Mouse (Mus musculus): Measurements from ENCODE around the gene Tcf20. TPM values are rescaled to one million over a fixed set of nuclear protein-coding genes. Genes with fewer than 3 reads are reported as not detected.
A peak's percentile ranks its signal among the peaks of the same experiment; 100 is the strongest.

Gene Tcf20
- polyA plus RNA-seq, 1 experiment: 48.7 TPM

DNA sequence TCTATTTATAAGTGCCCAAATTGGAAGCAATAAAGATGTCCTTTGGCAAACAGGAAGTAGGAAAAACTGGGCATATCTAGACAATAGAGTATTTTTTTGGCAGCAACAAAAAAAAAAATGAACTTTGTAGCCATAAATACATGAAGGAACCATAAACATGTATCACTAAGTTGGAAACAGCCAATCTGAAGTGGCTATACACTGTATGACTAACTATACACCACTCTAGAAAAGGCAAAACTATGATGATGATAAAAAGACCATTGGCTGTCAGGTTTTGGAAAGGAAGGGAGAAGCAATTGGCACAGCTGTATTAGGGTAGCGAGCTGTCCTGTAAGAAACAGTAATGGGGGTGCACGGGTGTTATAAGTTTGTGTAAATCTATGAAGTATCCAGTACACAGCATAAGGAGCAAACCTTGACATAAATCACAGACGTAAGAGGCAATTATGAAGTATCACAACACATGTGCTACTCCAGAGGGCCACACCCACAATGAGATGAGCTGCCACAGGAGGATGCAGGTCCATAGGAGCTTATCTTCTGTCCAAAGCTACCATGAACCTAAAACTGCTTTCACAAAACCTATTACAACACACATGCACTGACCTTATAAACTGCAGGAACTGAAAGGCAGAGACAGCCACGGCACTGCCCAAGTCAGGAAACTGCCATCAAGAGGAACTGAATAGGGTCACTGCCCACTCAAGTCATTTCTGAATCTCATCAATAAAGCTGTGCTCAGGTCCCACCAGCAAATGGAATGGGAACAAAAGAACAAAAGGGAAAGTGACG is 180.5 kb downstream of the Tcf20 start:
- Histone ChIP-seq H3K36me3 (ENCODE audit: control insufficient read depth, insufficient read depth, low read length) (peaks cover 24% of the 10 kb centered on the region), H3K4me3 (ENCODE audit: control insufficient read depth, insufficient read depth, low read length) (no peak overlapping the region), H3K4me1 (replicated peaks; ENCODE audit: control insufficient read depth, insufficient read depth, low read length) (no peaks in the 10 kb centered on the region), H3K27me3 (ENCODE audit: control insufficient read depth, insufficient read depth, low read length) (no peaks in the 10 kb centered on the region), H3K27ac (ENCODE audit: control insufficient read depth, insufficient read depth, low read length) (no peak overlapping the region)
- no peak for DNase-seq
- WGBS: 90% methylated on average over 5 of the region's 5 CpGs
- TF ChIP-seq CTCF (IDR thresholded peaks at IDR 0.05; ENCODE audit: borderline replicate concordance, control insufficient read depth, extremely low read depth, insufficient read depth, low read length, poor library complexity): no peak
- TF ChIP-seq POLR2A (IDR thresholded peaks at IDR 0.05; ENCODE audit: control insufficient read depth, extremely low read depth, insufficient read depth, low read length, poor library complexity): no peak

GRCm38 (mm10) chr15:82804708-82805639 is 182.7 kb downstream of the Tcf20 start:
- Histone ChIP-seq H3K4me3 (ENCODE audit: control insufficient read depth, insufficient read depth, low read length) (no peak overlapping the region), H3K4me1 (replicated peaks; ENCODE audit: control insufficient read depth, insufficient read depth, low read length) (no peaks in the 10 kb centered on the region), H3K27me3 (ENCODE audit: control insufficient read depth, insufficient read depth, low read length) (no peaks in the 10 kb centered on the region), H3K36me3 (ENCODE audit: control insufficient read depth, insufficient read depth, low read length) (peaks cover 6% of the 10 kb centered on the region), H3K27ac (ENCODE audit: control insufficient read depth, insufficient read depth, low read length) (no peak overlapping the region)
- DNase-seq: peak; percentile 82
- no peak for TF ChIP-seq POLR2A (IDR thresholded peaks at IDR 0.05; ENCODE audit: control insufficient read depth, extremely low read depth, insufficient read depth, low read length, poor library complexity)
- TF ChIP-seq CTCF (IDR thresholded peaks at IDR 0.05; ENCODE audit: borderline replicate concordance, control insufficient read depth, extremely low read depth, insufficient read depth, low read length, poor library complexity): no peak
- 79% methylated on average over 5 of the region's 5 CpGs for WGBS

DNA sequence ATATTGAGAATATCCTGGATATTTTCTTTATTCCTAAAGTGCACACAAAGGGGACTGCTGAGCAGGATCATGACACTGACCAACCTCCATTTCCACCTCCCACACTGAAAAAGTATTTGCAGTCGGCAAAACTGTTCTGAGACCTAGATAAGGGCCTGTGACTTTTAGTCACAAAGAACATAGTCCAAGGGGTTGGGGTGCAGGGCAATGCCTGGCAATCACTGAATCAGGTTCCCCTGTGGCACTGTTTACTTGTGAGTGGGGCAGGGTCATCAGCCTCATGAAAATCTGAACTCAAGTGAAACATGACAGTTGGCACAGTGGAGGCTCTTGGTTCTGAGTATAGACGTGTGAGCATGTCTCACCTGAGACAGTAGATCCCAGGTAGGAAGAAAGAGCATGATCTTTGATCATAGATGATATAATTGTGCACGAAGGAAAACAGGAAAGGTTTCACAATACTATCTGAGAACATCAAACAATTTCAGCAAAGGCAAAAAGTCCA is 191.7 kb downstream of the Tcf20 start:
- 84% methylated on average over 3 of the region's 3 CpGs for whole genome bisulfite sequencing
- no peak overlapping the region for H3K4me3 ChIP-seq (ENCODE audit: control insufficient read depth, insufficient read depth, low read length)
- no peak for TF ChIP-seq CTCF (IDR thresholded peaks at IDR 0.05; ENCODE audit: borderline replicate concordance, control insufficient read depth, extremely low read depth, insufficient read depth, low read length, poor library complexity)
- H3K36me3 ChIP-seq (ENCODE audit: control insufficient read depth, insufficient read depth, low read length): no peaks in the 10 kb centered on the region
- H3K27me3 ChIP-seq (ENCODE audit: control insufficient read depth, insufficient read depth, low read length): no peaks in the 10 kb centered on the region
- no peaks in the 10 kb centered on the region for H3K4me1 ChIP-seq (replicated peaks; ENCODE audit: control insufficient read depth, insufficient read depth, low read length)
- DNase-seq: no peak
- no peak overlapping the region for H3K27ac ChIP-seq (ENCODE audit: control insufficient read depth, insufficient read depth, low read length)

DNA sequence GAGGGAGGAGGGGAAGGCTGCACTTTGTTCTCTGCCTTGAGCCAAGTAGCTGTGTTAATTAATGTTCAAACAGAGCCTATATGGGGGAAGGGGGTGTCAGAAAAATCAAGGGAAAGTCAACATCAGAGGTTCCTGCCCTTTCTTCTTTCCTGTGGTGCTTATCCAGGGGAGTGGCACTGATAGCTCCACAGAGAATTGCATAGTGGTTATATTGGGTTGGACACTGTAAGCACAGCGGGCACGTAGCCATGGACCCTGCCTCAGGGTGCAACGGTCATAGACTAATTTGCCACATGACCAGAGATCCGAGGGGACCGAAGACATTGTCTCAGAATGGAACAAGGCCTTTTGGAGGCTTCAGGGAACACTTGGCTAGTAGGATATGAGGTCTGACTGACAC is 193.4 kb downstream of the Tcf20 start, which contains the start of gene Cyp2d26:
TSS of gene Cyp2d26 (minus strand) at position 18 of the 400 bp plus-strand sequence.
- no peak within 1 kb of the TSS for H3K4me3 ChIP-seq (ENCODE audit: control insufficient read depth, insufficient read depth, low read length)
- no peak for TF ChIP-seq CTCF (IDR thresholded peaks at IDR 0.05; ENCODE audit: borderline replicate concordance, control insufficient read depth, extremely low read depth, insufficient read depth, low read length, poor library complexity)
- TF ChIP-seq POLR2A (IDR thresholded peaks at IDR 0.05; ENCODE audit: control insufficient read depth, extremely low read depth, insufficient read depth, low read length, poor library complexity): no peak
- 93% methylated on average over 5 of the region's 5 CpGs for WGBS
- DNase-seq: no peak
- H3K27ac ChIP-seq (ENCODE audit: control insufficient read depth, insufficient read depth, low read length): no peak within 1 kb of the TSS
- H3K27me3 ChIP-seq (ENCODE audit: control insufficient read depth, insufficient read depth, low read length): no peaks in the 10 kb centered on the region
- no peaks in the 10 kb centered on the region for H3K36me3 ChIP-seq (ENCODE audit: control insufficient read depth, insufficient read depth, low read length)
- no peaks in the 10 kb centered on the region for H3K4me1 ChIP-seq (replicated peaks; ENCODE audit: control insufficient read depth, insufficient read depth, low read length)

GRCm38 (mm10) chr15:82793868-82794267 is 193.8 kb downstream of the Tcf20 start:
- Histone ChIP-seq H3K27me3 (ENCODE audit: control insufficient read depth, insufficient read depth, low read length) (no peaks in the 10 kb centered on the region), H3K27ac (ENCODE audit: control insufficient read depth, insufficient read depth, low read length) (no peak overlapping the region), H3K36me3 (ENCODE audit: control insufficient read depth, insufficient read depth, low read length) (no peaks in the 10 kb centered on the region), H3K4me1 (replicated peaks; ENCODE audit: control insufficient read depth, insufficient read depth, low read length) (no peaks in the 10 kb centered on the region), H3K4me3 (ENCODE audit: control insufficient read depth, insufficient read depth, low read length) (no peak overlapping the region)
- 81% methylated on average over 6 of the region's 6 CpGs for WGBS
- TF ChIP-seq POLR2A (IDR thresholded peaks at IDR 0.05; ENCODE audit: control insufficient read depth, extremely low read depth, insufficient read depth, low read length, poor library complexity) (no peak), CTCF (IDR thresholded peaks at IDR 0.05; ENCODE audit: borderline replicate concordance, control insufficient read depth, extremely low read depth, insufficient read depth, low read length, poor library complexity) (no peak)
- no peak for DNase-seq

DNA sequence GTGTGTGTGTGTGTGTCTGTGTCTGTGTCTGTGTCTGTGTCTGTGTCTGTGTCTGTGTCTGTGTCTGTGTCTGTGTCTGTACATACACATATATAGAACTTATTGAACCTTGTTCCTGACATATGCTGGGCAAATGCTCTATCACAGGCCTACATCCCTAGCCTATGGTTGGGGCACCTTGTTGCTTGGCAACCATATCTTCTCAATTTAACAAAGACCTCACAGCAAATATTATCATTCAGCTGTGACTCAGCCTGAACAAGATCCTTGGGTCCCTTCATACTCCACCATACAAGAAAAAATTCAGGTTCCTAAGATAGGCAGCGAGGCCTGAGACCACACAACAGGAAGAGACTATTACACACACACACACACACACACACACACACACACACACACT is 194.2 kb downstream of the Tcf20 start:
- H3K4me1 ChIP-seq (replicated peaks; ENCODE audit: control insufficient read depth, insufficient read depth, low read length): no peaks in the 10 kb centered on the region
- no peaks in the 10 kb centered on the region for H3K36me3 ChIP-seq (ENCODE audit: control insufficient read depth, insufficient read depth, low read length)
- H3K27ac ChIP-seq (ENCODE audit: control insufficient read depth, insufficient read depth, low read length): no peak overlapping the region
- WGBS: 29% methylated on average over 1 of the region's 1 CpGs
- H3K4me3 ChIP-seq (ENCODE audit: control insufficient read depth, insufficient read depth, low read length): no peak overlapping the region
- DNase-seq: no peak
- no peak for TF ChIP-seq POLR2A (IDR thresholded peaks at IDR 0.05; ENCODE audit: control insufficient read depth, extremely low read depth, insufficient read depth, low read length, poor library complexity)
- H3K27me3 ChIP-seq (ENCODE audit: control insufficient read depth, insufficient read depth, low read length): no peaks in the 10 kb centered on the region
